Mouse (Mus musculus) liver, adult 2 months (tissue): ENCODE measurements at regions not wholly inside any gene's neighbourhood (a gene's known extent, or its start where the extent isn't known, plus 50 kb on each side); places are given as distances from the start of the nearest gene placed in this dataset.

ENCODE experiments used
- DNase-seq: peaks from one replicate; pipeline ENCODE4 v3.0.0-alpha.2; 2011; ENCODE audit warnings: low read depth, low spot score; ENCODE audit errors: extremely low read depth
- H3K27ac ChIP-seq: fragments of 200-500 bp; replicated peaks from 2 replicates; pipeline ENCODE4 v1.5.1; 2012; ENCODE audit warnings: low read depth, mild to moderate bottlenecking, control low read depth, inconsistent platforms, low read length; ENCODE audit not compliant: insufficient read depth
- H3K27me3 ChIP-seq: fragments of 200-500 bp; 2 replicates; pipeline ENCODE4 v1.6.1; 2012; ENCODE audit warnings: mild to moderate bottlenecking, moderate library complexity, low read length, inconsistent platforms; ENCODE audit not compliant: control insufficient read depth, insufficient read depth
- H3K36me3 ChIP-seq: fragments of 200-500 bp; 2 replicates; pipeline ENCODE4 v1.6.1; 2012; ENCODE audit warnings: low read length, inconsistent platforms; ENCODE audit not compliant: control insufficient read depth, insufficient read depth
- H3K4me1 ChIP-seq: fragments of 200-500 bp; 2 replicates; pipeline ENCODE4 v1.6.1; 2011; ENCODE audit warnings: low read length; ENCODE audit not compliant: control insufficient read depth, insufficient read depth
- H3K4me3 ChIP-seq: fragments of 200-500 bp; 2 replicates; pipeline ENCODE4 v1.5.1; 2011; ENCODE audit warnings: low read depth, mild to moderate bottlenecking, control low read depth, low read length, moderate library complexity; ENCODE audit not compliant: insufficient read depth
- H3K79me2 ChIP-seq: fragments of 200-500 bp; 2 replicates; pipeline ENCODE4 v1.6.1; 2012; ENCODE audit warnings: inconsistent platforms, mild to moderate bottlenecking, low read length, moderate library complexity; ENCODE audit not compliant: control insufficient read depth, insufficient read depth
- H3K9ac ChIP-seq: fragments of 200-500 bp; 2 replicates; pipeline ENCODE4 v1.6.1; 2012; ENCODE audit warnings: low read depth, mild to moderate bottlenecking, control low read depth, inconsistent platforms, low read length
- CTCF ChIP-seq: fragments of 200-500 bp; IDR thresholded peaks from 2 replicates; pipeline ENCODE4 v1.5.1; 2011; ENCODE audit warnings: low read depth, low read length, control low read depth
- POLR2A ChIP-seq: fragments of 200-500 bp; IDR thresholded peaks from 2 replicates; pipeline ENCODE4 v1.6.1; 2011; ENCODE audit warnings: low read length, control low read depth; ENCODE audit not compliant: insufficient read depth; ENCODE audit errors: extremely low read depth
- WGBS: fragments of 180-500 bp; shearing (Covaris S2); methylation state at CpG from one replicate; pipeline ENCODE4 v1.1.7; 2018; 5-methylcytosine and 5-hydroxymethylcytosine counted together

GRCm38 (mm10) chr14:48024051-48024693 lies 96.5 kb upstream of the Peli2 start:
- Histone ChIP-seq H3K4me3 (no peak overlapping the region), H3K27ac (no peak overlapping the region), H3K27me3 (no peaks in the 10 kb centered on the region), H3K79me2 (no peaks in the 10 kb centered on the region), H3K4me1 (no peaks in the 10 kb centered on the region), H3K36me3 (no peaks in the 10 kb centered on the region), H3K9ac (no peak overlapping the region)
- TF ChIP-seq POLR2A: no peak
- no peak for TF ChIP-seq CTCF
- WGBS: 47% methylated on average over 8 of the region's 8 CpGs
- no peak for DNase-seq

- no peak overlapping the region for H3K27ac ChIP-seq
- TF ChIP-seq POLR2A (no peak), CTCF (no peak)
- H3K27me3 ChIP-seq: no peaks in the 10 kb centered on the region
- H3K4me3 ChIP-seq: no peak overlapping the region
- H3K4me1 ChIP-seq: peaks cover 3% of the 10 kb centered on the region
- H3K79me2 ChIP-seq: no peaks in the 10 kb centered on the region
- 91% methylated on average over 4 of the region's 4 CpGs for WGBS
- H3K36me3 ChIP-seq: no peaks in the 10 kb centered on the region
- DNase-seq: no peak
- H3K9ac ChIP-seq: no peak overlapping the region
These were observed 81.3 kb upstream of the Peli2 start for GRCm38 (mm10) chr14:48039286-48039790.

- peak; percentile 16 for DNase-seq
- peaks cover 3% of the 10 kb centered on the region; the same call in 1 of the 2 replicates for H3K4me1 ChIP-seq
- TF ChIP-seq POLR2A: no peak
- no peak for TF ChIP-seq CTCF
- H3K27ac ChIP-seq: no peak overlapping the region
- no peaks in the 10 kb centered on the region for H3K79me2 ChIP-seq
- WGBS: 57% methylated on average over 9 of the region's 9 CpGs
- H3K9ac ChIP-seq: no peak overlapping the region
- no peaks in the 10 kb centered on the region for H3K27me3 ChIP-seq
- no peaks in the 10 kb centered on the region for H3K36me3 ChIP-seq
- no peak overlapping the region for H3K4me3 ChIP-seq
These were observed 74.5 kb upstream of the Peli2 start for GRCm38 (mm10) chr14:48046094-48046493.

- Histone ChIP-seq H3K4me3 (no peak overlapping the region), H3K36me3 (no peaks in the 10 kb centered on the region), H3K4me1 (peaks cover 3% of the 10 kb centered on the region; the same call in 1 of the 2 replicates), H3K79me2 (no peaks in the 10 kb centered on the region), H3K27ac (no peak overlapping the region), H3K27me3 (no peaks in the 10 kb centered on the region), H3K9ac (no peak overlapping the region)
- TF ChIP-seq CTCF (no peak), POLR2A (no peak)
- WGBS: 95% methylated on average over 1 of the region's 1 CpGs
- no peak for DNase-seq
These were observed 73.8 kb upstream of the Peli2 start for GRCm38 (mm10) chr14:48046831-48047230.

- Histone ChIP-seq H3K79me2 (no peaks in the 10 kb centered on the region), H3K27ac (no peak overlapping the region), H3K4me1 (peaks cover 3% of the 10 kb centered on the region; the same call in 1 of the 2 replicates), H3K27me3 (no peaks in the 10 kb centered on the region), H3K4me3 (no peak overlapping the region), H3K9ac (no peak overlapping the region), H3K36me3 (no peaks in the 10 kb centered on the region)
- WGBS: 39% methylated on average over 5 of the region's 5 CpGs
- no peak for TF ChIP-seq CTCF
- TF ChIP-seq POLR2A: no peak
- DNase-seq: peak; percentile 30
These were observed 70.7 kb upstream of the Peli2 start for GRCm38 (mm10) chr14:48049698-48050459.

- H3K9ac ChIP-seq: no peak overlapping the region
These were observed 70.2 kb upstream of the Peli2 start for GRCm38 (mm10) chr14:48050460-48050760.

More at GRCm38 (mm10) chr14:48050460-48050760, 70.2 kb upstream of the Peli2 start:
- no peaks in the 10 kb centered on the region for H3K79me2 ChIP-seq
- no peaks in the 10 kb centered on the region for H3K27me3 ChIP-seq
- no peak overlapping the region for H3K27ac ChIP-seq
- H3K4me3 ChIP-seq: no peak overlapping the region
- 84% methylated on average over 2 of the region's 2 CpGs for WGBS
- H3K4me1 ChIP-seq: peaks cover 3% of the 10 kb centered on the region; the same call in 1 of the 2 replicates
- TF ChIP-seq POLR2A (no peak), CTCF (no peak)
- no peaks in the 10 kb centered on the region for H3K36me3 ChIP-seq
- no peak for DNase-seq
